Mouse (Mus musculus): ENCODE results near the gene Cdk5rap2. TPM values are rescaled to one million over a fixed set of nuclear protein-coding genes. Genes with fewer than 3 reads are reported as not detected.

Cdk5rap2 gene
- polyA plus RNA-seq, 1 experiment from 2014 or later, result 25.7 TPM

- H3K27ac ChIP-seq (replicated peaks; ENCODE audit: low read depth, low read length), result no peak overlapping the region
- H3K4me2 ChIP-seq (ENCODE audit: low read depth, severe bottlenecking), result no peak overlapping the region
- no peak for DNase-seq (ENCODE audit: low spot score)
- H3K27me3 ChIP-seq (ENCODE audit: control insufficient read depth, insufficient read depth, low read length), result no peaks in the 10 kb centered on the region
- H3K9me3 ChIP-seq (ENCODE audit: control insufficient read depth, low read length), result no peaks in the 10 kb centered on the region
- H3K4me3 ChIP-seq (ENCODE audit: low read depth, low read length), result no peak overlapping the region
- H3K36me3 ChIP-seq (ENCODE audit: control insufficient read depth, insufficient read depth, low read length), result peaks cover 8% of the 10 kb centered on the region; the same call in 1 of the 2 replicates
- H3K4me1 ChIP-seq (ENCODE audit: control insufficient read depth, insufficient read depth, low read length), result no peaks in the 10 kb centered on the region
- no peak overlapping the region for H3K9ac ChIP-seq (ENCODE audit: low read length)
- 91% methylated on average over 2 of the region's 2 CpGs for WGBS
- ATAC-seq (ENCODE audit: insufficient number of reproducible peaks, low FRiP score, low TSS enrichment, low read depth), result no peak
Measured at GRCm38 (mm10) chr4:70224503-70224902, 185.7 kb downstream of the Cdk5rap2 start.

DNA sequence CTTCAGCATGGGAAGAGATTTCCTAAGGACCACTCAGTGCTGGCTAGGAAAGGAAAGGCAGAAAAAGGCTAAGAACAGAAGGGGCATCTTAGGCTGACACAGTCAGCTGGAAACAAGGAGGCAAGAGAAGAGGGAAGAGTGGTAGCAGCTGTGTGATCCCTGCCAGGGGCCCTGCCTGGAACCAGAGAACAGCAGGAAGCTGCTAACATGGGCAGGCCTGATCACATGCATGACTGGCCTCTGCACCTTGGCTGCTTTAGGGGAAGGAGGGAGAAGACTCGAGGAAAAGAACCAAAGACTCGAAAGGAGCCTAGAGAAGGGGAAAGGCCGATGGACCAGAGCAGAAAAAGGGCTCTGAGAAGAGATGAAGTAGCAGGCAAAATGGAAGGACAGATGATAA is 188.4 kb downstream of the Cdk5rap2 start:
- Histone ChIP-seq H3K27ac (replicated peaks; ENCODE audit: low read depth, low read length) (no peak overlapping the region), H3K4me3 (ENCODE audit: low read depth, low read length) (no peak overlapping the region), H3K9ac (ENCODE audit: low read length) (no peak overlapping the region), H3K4me2 (ENCODE audit: low read depth, severe bottlenecking) (no peak overlapping the region), H3K36me3 (ENCODE audit: control insufficient read depth, insufficient read depth, low read length) (peaks cover under 1% of the 10 kb centered on the region; the same call in 1 of the 2 replicates), H3K9me3 (ENCODE audit: control insufficient read depth, low read length) (no peaks in the 10 kb centered on the region), H3K27me3 (ENCODE audit: control insufficient read depth, insufficient read depth, low read length) (no peaks in the 10 kb centered on the region), H3K4me1 (ENCODE audit: control insufficient read depth, insufficient read depth, low read length) (no peaks in the 10 kb centered on the region)
- 71% methylated on average over 3 of the region's 3 CpGs for WGBS
- ATAC-seq (ENCODE audit: insufficient number of reproducible peaks, low FRiP score, low TSS enrichment, low read depth) (no peak), DNase-seq (ENCODE audit: low spot score) (no peak)

DNA sequence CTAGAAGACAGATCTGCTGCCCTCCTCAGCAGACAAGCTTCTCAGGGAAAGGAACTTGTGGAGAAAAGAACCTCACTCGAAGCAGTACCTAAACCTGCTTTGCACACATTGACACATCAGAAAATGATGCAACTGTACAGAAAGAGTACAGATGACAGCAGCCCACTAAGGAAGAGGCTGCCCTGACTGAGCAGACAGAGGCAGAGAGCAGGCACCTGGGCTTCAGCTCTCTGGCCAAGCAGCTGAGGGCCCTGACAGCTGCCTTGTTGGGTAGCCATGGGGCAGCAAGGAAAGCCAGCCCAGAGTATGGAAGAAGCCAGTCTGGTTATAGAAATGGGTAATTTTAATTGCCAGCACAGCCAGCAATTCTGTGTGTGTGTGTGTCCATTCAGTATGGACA is 188.9 kb downstream of the Cdk5rap2 start:
- Histone ChIP-seq H3K9me3 (ENCODE audit: control insufficient read depth, low read length) (no peaks in the 10 kb centered on the region), H3K36me3 (ENCODE audit: control insufficient read depth, insufficient read depth, low read length) (no peaks in the 10 kb centered on the region), H3K9ac (ENCODE audit: low read length) (no peak overlapping the region), H3K27ac (replicated peaks; ENCODE audit: low read depth, low read length) (no peak overlapping the region), H3K4me3 (ENCODE audit: low read depth, low read length) (no peak overlapping the region), H3K4me1 (ENCODE audit: control insufficient read depth, insufficient read depth, low read length) (no peaks in the 10 kb centered on the region), H3K4me2 (ENCODE audit: low read depth, severe bottlenecking) (no peak overlapping the region), H3K27me3 (ENCODE audit: control insufficient read depth, insufficient read depth, low read length) (no peaks in the 10 kb centered on the region)
- DNase-seq (ENCODE audit: low spot score) (no peak), ATAC-seq (ENCODE audit: insufficient number of reproducible peaks, low FRiP score, low TSS enrichment, low read depth) (no peak)
- 90% methylated on average over 1 of the region's 1 CpGs for WGBS

GRCm38 (mm10) chr4:70220277-70221180 is 189.7 kb downstream of the Cdk5rap2 start:
- Histone ChIP-seq H3K27ac (replicated peaks; ENCODE audit: low read depth, low read length) (no peak overlapping the region), H3K4me1 (ENCODE audit: control insufficient read depth, insufficient read depth, low read length) (no peaks in the 10 kb centered on the region), H3K4me3 (ENCODE audit: low read depth, low read length) (no peak overlapping the region), H3K9me3 (ENCODE audit: control insufficient read depth, low read length) (no peaks in the 10 kb centered on the region), H3K9ac (ENCODE audit: low read length) (no peak overlapping the region), H3K4me2 (ENCODE audit: low read depth, severe bottlenecking) (no peak overlapping the region), H3K36me3 (ENCODE audit: control insufficient read depth, insufficient read depth, low read length) (no peaks in the 10 kb centered on the region), H3K27me3 (ENCODE audit: control insufficient read depth, insufficient read depth, low read length) (no peaks in the 10 kb centered on the region)
- ATAC-seq (ENCODE audit: insufficient number of reproducible peaks, low FRiP score, low TSS enrichment, low read depth) (peak; percentile 56; the same call in 1 of the 2 replicates), DNase-seq (ENCODE audit: low spot score) (no peak)
- 76% methylated on average over 10 of the region's 10 CpGs for WGBS

GRCm38 (mm10) chr4:70219776-70220175 is 190.5 kb downstream of the Cdk5rap2 start:
- no peak for DNase-seq (ENCODE audit: low spot score)
- no peak for ATAC-seq (ENCODE audit: insufficient number of reproducible peaks, low FRiP score, low TSS enrichment, low read depth)
- H3K36me3 ChIP-seq (ENCODE audit: control insufficient read depth, insufficient read depth, low read length), result no peaks in the 10 kb centered on the region
- H3K9me3 ChIP-seq (ENCODE audit: control insufficient read depth, low read length), result no peaks in the 10 kb centered on the region
- H3K4me2 ChIP-seq (ENCODE audit: low read depth, severe bottlenecking), result no peak overlapping the region
- H3K27ac ChIP-seq (replicated peaks; ENCODE audit: low read depth, low read length), result no peak overlapping the region
- WGBS, result 92% methylated on average over 4 of the region's 4 CpGs
- no peaks in the 10 kb centered on the region for H3K27me3 ChIP-seq (ENCODE audit: control insufficient read depth, insufficient read depth, low read length)
- no peak overlapping the region for H3K4me3 ChIP-seq (ENCODE audit: low read depth, low read length)
- no peaks in the 10 kb centered on the region for H3K4me1 ChIP-seq (ENCODE audit: control insufficient read depth, insufficient read depth, low read length)
- no peak overlapping the region for H3K9ac ChIP-seq (ENCODE audit: low read length)

DNA sequence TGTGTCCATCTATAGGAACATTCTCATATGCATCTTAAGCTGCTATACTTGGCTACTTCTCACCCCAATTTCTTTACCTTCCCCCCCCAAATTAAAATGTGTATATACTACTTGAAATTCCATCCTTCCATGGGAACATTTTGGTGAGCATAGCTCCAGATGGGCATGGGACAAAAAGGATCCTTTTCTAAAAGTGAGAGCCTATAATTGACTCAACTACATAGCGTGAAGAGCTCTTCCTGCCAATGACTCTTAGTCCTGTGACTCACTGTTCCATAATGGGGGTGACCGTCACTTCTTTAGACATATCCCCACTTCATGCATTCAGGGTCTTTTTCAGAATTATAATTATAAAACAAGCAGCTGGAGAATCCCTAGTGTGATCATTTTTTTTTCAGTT is 224.3 kb downstream of the Cdk5rap2 start:
- H3K9ac ChIP-seq (ENCODE audit: low read length), result no peak overlapping the region
- H3K4me1 ChIP-seq (ENCODE audit: control insufficient read depth, insufficient read depth, low read length), result no peaks in the 10 kb centered on the region
- no peak overlapping the region for H3K27ac ChIP-seq (replicated peaks; ENCODE audit: low read depth, low read length)
- DNase-seq (ENCODE audit: low spot score) (no peak), ATAC-seq (ENCODE audit: insufficient number of reproducible peaks, low FRiP score, low TSS enrichment, low read depth) (no peak)
- H3K27me3 ChIP-seq (ENCODE audit: control insufficient read depth, insufficient read depth, low read length), result no peaks in the 10 kb centered on the region
- no peaks in the 10 kb centered on the region for H3K36me3 ChIP-seq (ENCODE audit: control insufficient read depth, insufficient read depth, low read length)
- no peak overlapping the region for H3K4me3 ChIP-seq (ENCODE audit: low read depth, low read length)
- H3K9me3 ChIP-seq (ENCODE audit: control insufficient read depth, low read length), result no peaks in the 10 kb centered on the region
- no peak overlapping the region for H3K4me2 ChIP-seq (ENCODE audit: low read depth, severe bottlenecking)
- WGBS, result 91% methylated on average over 2 of the region's 2 CpGs

Other genes with a start within 250 kb of the Cdk5rap2 start
- 11.6 and 14.3 TPM in 2 replicates for gene Megf9, start 124.6 kb upstream of the Cdk5rap2 start, polyA plus RNA-seq (2014; fragmentation: Nextera tagmentation; extraction: Ambion mirVana)